Mouse (Mus musculus): Measurements from ENCODE around the gene Cst3. TPM values are rescaled to one million over a fixed set of nuclear protein-coding genes. Genes with fewer than 3 reads are reported as not detected.

The Cst3 gene
- polyA plus RNA-seq, 1 experiment: 1,454 TPM

DNA sequence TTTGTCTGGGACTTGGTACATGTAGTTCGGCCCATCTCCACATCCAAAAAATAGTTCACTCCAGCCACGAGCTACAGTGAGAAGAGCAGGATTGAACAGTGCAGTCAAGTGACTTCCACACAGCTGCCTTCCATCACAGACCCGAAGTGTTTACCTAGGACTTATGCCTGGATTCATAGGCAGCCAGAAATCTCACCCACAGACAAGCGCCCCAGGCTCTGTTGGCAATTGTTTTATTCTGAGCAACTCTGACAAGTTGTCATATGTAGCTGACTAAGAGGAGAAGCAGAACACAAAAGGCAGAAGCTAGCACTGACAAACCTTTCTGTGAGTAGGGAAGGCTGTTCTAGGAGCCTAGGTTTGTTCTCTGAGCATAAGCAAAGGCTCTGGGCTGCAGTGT is 2.6 kb downstream of the Cst3 start:
- H3K4me3 ChIP-seq (ENCODE audit: insufficient read depth, low read depth, low read length): peak overlapping the region; percentile 100
- H3K27ac ChIP-seq (replicated peaks; ENCODE audit: low read depth, low read length): peak overlapping the region; percentile 95
- peaks cover 23% of the 10 kb centered on the region for H3K4me1 ChIP-seq (ENCODE audit: control insufficient read depth, insufficient read depth, insufficient read length, low read length)

DNA sequence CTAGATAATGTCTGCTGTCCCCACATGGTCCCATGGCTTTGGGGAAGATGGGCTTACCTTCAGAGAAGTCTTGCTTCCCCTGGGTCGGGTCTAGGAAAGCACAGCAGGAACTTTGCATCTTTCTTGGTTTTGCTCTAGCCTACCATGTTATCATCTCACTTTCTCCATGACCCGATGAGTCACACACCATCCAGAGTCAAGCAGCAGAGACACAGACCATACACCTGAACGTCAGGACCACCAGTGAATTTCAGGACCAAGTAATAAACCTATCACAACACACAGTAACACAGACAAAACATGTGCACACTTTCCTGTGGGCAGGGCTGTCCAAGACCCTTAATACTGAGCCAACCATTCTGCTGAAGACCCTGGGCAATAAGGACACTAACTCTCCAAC is 5.0 kb downstream of the Cst3 start:
- Histone ChIP-seq H3K4me1 (ENCODE audit: control insufficient read depth, insufficient read depth, insufficient read length, low read length) (peaks cover 10% of the 10 kb centered on the region; the same call in 1 of the 2 replicates), H3K4me3 (ENCODE audit: insufficient read depth, low read depth, low read length) (no peak overlapping the region), H3K27ac (replicated peaks; ENCODE audit: low read depth, low read length) (no peak overlapping the region)

DNA sequence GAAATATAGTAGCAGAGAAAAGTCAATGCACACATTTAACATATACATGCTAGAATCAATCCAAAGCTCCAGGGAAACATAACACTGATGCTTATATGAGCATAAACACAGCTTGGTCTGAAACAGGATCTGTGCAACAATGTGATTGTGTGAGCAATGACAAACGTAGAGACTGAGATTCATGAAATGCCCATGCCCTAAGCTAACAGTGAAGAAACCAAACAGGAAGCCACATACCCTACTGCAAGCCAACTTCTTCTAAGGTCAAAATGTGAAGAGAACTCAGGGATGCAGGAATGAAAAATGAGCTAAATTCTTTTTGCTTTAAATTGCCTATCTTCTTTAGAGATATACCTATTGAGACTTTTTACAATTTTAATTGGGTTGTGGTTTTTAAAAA is 6.5 kb downstream of the Cst3 start:
- no peak overlapping the region for H3K27ac ChIP-seq (replicated peaks; ENCODE audit: low read depth, low read length)
- H3K4me3 ChIP-seq (ENCODE audit: insufficient read depth, low read depth, low read length): no peak overlapping the region
- H3K4me1 ChIP-seq (ENCODE audit: control insufficient read depth, insufficient read depth, insufficient read length, low read length): peaks cover 15% of the 10 kb centered on the region

DNA sequence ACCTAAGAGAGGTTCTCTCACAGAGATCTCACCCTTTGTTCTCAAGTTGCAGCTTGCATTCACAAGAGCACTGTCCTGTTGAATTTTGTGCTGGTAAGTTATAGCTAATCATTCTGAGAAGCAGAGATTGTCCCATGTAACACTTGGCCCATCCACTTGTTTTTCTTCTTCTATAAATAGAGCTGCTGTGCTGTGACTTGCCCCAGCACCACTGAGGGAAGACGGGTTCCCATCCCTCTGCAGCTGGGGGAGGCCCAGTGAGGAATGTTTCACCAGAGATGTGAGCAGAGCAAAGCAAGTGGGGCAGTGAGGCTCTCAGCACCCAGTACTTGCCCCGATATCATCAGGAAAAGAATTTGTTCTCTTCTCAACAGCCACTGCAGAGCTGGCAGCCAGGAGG is 10.5 kb downstream of the Cst3 start, which contains the start of gene 9230104L09Rik:
Gene 9230104L09Rik, minus strand, starts transcription at position 73 of the 400 bp plus-strand sequence.
- peak within 1 kb of the TSS; percentile 98 for H3K27ac ChIP-seq (replicated peaks; ENCODE audit: low read depth, low read length)
- peak within 1 kb of the TSS; percentile 33 for H3K4me3 ChIP-seq (ENCODE audit: insufficient read depth, low read depth, low read length)
- peaks cover 7% of the 10 kb centered on the region for H3K4me1 ChIP-seq (ENCODE audit: control insufficient read depth, insufficient read depth, insufficient read length, low read length)

DNA sequence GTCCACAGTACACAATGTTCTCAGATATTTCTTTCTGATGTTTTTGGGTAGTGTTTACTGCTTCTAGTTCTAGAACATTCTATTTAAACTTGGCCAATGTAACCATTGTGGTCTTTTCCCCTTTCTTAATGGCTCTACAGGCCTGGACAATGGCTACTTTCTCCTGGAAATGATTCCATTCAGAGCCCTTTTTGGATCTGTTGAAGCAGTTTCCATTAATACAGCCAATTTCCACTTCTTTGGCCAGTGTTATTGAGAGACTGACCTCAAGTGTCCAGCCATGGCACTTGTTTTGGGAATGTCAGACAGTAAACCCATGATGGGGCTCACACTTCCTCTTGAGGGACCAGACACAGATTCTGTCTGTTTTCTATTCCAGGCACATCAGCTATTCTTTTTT is 13.8 kb downstream of the Cst3 start:
- H3K4me3 ChIP-seq (ENCODE audit: insufficient read depth, low read depth, low read length): no peak overlapping the region
- no peak overlapping the region for H3K27ac ChIP-seq (replicated peaks; ENCODE audit: low read depth, low read length)
- peaks cover 7% of the 10 kb centered on the region for H3K4me1 ChIP-seq (ENCODE audit: control insufficient read depth, insufficient read depth, insufficient read length, low read length)

DNA sequence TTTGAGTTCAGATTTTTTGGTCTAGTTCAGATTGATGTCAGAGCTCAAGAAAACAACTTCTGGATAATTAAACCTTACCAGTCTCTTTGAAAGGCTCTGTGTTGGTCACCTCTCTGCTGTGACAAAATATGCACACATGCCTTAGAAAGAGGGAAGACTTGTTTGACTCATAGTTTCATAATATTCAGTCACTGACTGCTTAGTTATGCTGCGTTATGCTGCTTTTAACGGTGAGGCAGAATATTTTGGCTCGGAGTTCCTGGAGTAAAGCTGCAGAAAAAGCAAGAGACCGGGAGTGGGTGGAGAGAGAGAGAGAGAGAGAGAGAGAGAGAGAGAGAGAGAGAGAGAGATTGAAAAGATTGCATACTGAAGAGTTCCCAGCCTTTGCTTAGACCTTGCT is 14.5 kb downstream of the Cst3 start:
- H3K27ac ChIP-seq (replicated peaks; ENCODE audit: low read depth, low read length): peak overlapping the region; percentile 44
- no peak overlapping the region for H3K4me3 ChIP-seq (ENCODE audit: insufficient read depth, low read depth, low read length)
- H3K4me1 ChIP-seq (ENCODE audit: control insufficient read depth, insufficient read depth, insufficient read length, low read length): peaks cover 10% of the 10 kb centered on the region

DNA sequence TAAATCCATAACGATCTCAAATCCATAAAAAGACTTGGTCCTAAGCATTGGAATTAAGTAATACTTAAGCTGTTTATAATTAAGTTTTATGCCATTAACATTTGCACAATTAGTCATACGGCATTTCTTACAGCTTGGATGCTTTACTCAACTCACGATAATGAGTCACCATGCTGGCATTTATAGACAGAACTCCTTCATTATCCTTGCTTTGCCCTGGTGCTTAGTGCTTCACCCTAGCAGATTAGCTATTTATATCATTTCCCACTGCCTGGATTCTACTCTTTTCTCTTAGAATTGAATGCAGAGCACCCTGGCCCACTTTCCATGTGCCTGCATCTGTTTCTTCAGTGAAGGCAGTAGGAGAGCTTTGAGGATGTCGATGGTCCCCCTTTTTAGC is 18.0 kb downstream of the Cst3 start:
- Histone ChIP-seq H3K27ac (replicated peaks; ENCODE audit: low read depth, low read length) (no peak overlapping the region), H3K4me3 (ENCODE audit: insufficient read depth, low read depth, low read length) (no peak overlapping the region)

DNA sequence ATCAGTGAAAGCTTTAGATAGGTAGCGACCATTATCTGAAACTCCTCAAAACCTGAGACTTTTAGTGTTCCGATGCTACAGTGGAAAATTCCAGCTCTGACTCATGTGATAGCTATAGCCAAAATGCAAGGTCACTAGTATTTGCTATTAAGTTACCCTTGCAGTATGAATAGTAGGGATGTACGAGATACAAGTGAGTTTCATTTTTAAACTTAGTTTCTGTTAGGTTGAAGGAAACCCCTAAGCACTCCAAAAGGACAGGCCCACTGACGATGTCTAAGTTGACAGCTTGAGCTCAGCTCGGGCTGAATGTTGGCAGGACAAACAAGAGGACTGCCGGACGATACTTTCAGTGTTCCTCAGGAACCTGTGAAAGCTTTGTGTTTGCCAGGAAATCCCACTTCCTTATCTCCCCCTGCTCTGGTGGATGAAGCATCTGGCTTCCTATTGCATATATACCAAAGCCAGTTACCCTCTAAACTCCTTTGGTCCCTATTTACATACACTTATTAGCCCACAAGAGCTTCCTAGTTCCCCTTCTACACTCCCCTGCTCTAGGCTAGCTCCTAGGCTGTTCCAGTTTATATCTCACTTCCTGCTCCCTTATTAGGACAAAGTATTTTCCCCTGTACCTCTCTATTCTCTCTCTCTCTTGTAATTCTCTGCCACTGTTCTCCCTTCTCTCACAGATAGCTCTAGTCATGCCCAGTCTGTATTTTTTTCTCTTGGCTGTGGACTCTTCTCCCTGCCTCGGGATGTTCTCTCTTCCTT is 18.7 kb downstream of the Cst3 start:
- peaks cover 2% of the 10 kb centered on the region; the same call in 1 of the 2 replicates for H3K4me1 ChIP-seq (ENCODE audit: control insufficient read depth, insufficient read depth, insufficient read length, low read length)
- peak overlapping the region; percentile 81 for H3K27ac ChIP-seq (replicated peaks; ENCODE audit: low read depth, low read length)
- peak overlapping the region; percentile 43 for H3K4me3 ChIP-seq (ENCODE audit: insufficient read depth, low read depth, low read length)

More for the DNA sequence above, 18.0 kb downstream of the Cst3 start:
- H3K4me1 ChIP-seq (ENCODE audit: control insufficient read depth, insufficient read depth, insufficient read length, low read length): peaks cover 2% of the 10 kb centered on the region; the same call in 1 of the 2 replicates

DNA sequence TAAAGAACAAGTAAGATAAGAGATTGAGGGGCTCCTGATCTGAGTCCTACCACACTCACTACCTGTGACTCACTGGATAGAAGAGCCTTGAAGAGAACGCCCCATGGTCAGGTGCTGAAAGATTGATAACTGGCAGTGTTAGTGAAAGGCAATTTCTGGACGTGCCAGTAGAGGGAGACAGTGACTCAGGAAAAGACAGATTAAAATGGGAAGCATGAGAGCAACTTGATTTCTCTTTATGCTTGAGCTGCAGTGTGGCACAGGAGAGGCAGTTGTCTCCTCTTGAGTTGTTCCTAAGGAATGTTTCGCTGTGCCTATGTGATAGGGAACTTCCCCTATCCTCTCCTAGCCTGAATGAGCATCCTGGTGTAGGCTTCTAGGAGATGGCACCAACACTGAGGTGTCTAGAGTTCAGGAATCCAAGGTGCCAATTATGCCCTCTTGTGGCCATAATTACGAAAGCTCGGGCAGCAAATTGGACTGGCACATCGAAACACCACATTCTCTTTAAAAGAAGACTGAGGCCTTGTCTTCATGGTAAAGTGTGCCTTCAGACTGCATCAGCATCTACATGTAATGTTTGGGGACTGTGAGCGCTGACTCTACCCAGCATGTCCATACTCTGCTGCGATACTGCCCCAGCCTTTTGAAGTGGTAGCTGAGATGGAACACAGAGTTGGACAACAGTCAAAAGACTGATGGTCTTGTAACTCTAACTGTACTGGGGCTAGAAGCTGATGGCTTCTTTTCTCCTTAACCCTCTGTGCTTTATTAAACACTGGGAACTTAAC is 24.2 kb downstream of the Cst3 start:
- Histone ChIP-seq H3K4me1 (ENCODE audit: control insufficient read depth, insufficient read depth, insufficient read length, low read length) (peaks cover under 1% of the 10 kb centered on the region; the same call in 1 of the 2 replicates), H3K4me3 (ENCODE audit: insufficient read depth, low read depth, low read length) (peak overlapping the region; percentile 34; the same call in 1 of the 2 replicates), H3K27ac (replicated peaks; ENCODE audit: low read depth, low read length) (no peak overlapping the region)

DNA sequence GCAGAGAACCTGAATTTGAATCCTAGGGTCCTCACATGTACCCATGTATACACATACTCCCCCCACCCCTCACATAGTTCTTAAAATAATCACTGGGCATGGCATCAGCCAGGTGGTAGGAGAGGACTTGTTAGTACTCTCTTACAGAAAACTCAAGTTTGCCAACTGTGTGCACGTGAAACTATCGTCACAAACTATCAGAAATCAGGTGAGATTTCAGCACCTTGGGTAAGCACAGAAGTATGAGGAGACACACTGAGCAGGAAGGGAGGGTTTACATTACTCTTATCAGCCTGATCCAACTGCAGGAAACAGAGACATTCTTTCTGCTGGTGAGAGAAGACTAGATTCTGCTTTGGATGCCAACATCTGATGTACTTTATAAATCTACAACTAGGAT is 36.3 kb downstream of the Cst3 start:
- H3K27ac ChIP-seq (replicated peaks; ENCODE audit: low read depth, low read length): no peak overlapping the region
- H3K4me3 ChIP-seq (ENCODE audit: insufficient read depth, low read depth, low read length): no peak overlapping the region
- H3K4me1 ChIP-seq (ENCODE audit: control insufficient read depth, insufficient read depth, insufficient read length, low read length): no peaks in the 10 kb centered on the region

DNA sequence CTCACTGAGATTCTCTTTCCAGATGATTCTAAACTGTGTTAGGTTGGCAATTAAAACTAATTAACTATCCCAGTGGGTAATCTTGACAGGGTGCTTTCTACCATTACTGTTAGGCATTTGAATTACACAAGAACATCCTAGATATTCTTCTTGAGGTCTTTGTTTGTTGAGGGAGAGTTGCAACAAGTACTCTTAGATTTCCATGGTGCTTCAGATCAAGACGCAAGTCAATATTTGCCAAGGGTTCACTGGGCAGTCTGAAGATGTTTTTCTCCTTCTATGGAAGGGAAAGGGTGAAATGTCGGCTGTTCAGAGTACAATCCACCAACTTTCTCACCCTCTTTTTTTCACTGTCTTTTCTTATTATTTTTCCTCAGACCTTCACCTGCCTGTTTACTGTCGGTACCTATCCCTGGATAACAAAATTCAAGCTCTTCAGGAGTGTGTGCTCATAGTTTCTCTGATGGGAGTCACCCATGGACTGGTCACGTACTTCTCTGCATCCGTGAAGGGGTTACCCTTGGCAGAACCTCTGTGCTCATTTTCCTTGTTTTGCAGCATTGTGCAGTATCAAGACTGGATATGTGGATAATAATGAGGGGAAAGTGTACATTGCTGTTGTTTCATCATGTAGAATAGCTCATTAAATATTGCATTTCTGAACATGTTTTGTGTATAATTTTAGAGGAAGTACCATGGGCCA is 37.3 kb downstream of the Cst3 start:
- no peaks in the 10 kb centered on the region for H3K4me1 ChIP-seq (ENCODE audit: control insufficient read depth, insufficient read depth, insufficient read length, low read length)
- no peak overlapping the region for H3K27ac ChIP-seq (replicated peaks; ENCODE audit: low read depth, low read length)
- H3K4me3 ChIP-seq (ENCODE audit: insufficient read depth, low read depth, low read length): no peak overlapping the region

DNA sequence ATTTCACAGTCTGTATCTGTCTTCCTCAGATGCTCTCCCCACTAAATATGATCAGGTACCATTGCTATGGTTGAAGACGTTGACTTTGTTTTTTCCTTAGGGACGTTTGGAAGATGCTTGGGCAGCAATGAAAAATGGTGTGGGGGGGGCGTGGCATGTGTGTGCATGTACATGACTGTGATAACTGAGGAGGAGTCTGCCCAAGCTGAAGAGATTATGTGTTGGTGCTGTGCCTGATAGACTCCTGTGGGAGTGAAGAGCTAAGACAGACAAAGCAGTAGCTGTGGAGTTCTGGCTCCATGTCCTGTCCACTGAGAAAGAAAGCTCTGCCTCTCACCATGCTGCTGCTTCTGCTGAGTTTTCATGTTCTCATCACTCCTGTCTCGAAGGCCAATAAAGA is 40.6 kb downstream of the Cst3 start, which contains the start of gene Cst9:
Gene Cst9, plus strand, starts transcription at position 236 of the 400 bp plus-strand sequence.
- Histone ChIP-seq H3K27ac (replicated peaks; ENCODE audit: low read depth, low read length) (no peak within 1 kb of the TSS), H3K4me1 (ENCODE audit: control insufficient read depth, insufficient read depth, insufficient read length, low read length) (no peaks in the 10 kb centered on the region), H3K4me3 (ENCODE audit: insufficient read depth, low read depth, low read length) (no peak within 1 kb of the TSS)

DNA sequence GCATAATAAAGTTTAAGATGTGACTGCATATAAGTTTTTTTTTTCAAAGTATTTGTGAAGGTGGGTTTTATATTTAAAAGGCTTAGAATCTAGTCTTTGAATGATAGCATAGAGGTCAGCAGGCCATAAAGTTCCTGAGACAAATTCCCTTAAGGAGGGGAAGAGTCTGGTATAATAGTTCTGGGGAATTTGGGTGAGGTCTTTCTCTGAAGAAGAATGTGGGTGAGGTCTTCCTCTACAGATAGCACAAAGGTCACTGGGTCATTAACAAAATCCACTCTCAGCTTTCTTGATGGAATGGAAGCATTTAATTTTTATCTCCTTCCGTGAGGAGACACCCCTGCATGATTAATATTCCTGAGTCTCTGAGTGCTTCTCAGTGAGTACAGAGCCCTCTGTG is 49.5 kb downstream of the Cst3 start:
- Histone ChIP-seq H3K27ac (replicated peaks; ENCODE audit: low read depth, low read length) (no peak overlapping the region), H3K4me3 (ENCODE audit: insufficient read depth, low read depth, low read length) (no peak overlapping the region), H3K4me1 (ENCODE audit: control insufficient read depth, insufficient read depth, insufficient read length, low read length) (no peaks in the 10 kb centered on the region)

Measured in brown adipose tissue, adult 24 weeks (tissue).